Mouse (Mus musculus): Measurements from ENCODE around the gene Mylk4. TPM values are rescaled to one million over a fixed set of nuclear protein-coding genes. Genes with fewer than 3 reads are reported as not detected.
A peak's percentile ranks its signal among the peaks of the same experiment; 100 is the strongest.

Mylk4 gene
- total and polyA plus RNA-seq, 2 experiments from 2014 or later, result 0.05 to 0.21 TPM

DNA sequence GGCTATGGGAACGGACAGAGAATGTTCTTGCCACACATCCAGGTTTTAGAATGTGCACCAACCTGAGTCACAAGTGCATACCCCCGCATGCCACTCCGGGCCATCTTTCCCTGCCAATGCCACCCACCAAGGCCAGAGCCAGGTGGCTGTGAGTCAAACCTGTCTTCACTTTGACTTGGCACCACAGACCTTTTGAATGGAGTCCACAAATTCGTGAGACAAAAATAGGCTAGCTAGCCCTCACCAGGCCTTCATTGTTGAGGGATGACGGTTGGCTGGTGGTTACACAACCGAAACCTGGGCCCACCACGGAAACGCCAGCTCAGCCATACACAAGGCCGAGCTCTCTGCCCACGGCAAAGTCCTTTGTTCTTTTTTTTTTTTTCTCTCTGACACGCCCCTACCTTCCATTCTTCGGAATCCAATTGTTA lies 103.6 kb downstream of the Mylk4 start:
- ATAC-seq (no peak), DNase-seq (no peak)
- Histone ChIP-seq H3K4me1 (ENCODE audit: insufficient read depth) (no peaks in the 10 kb centered on the region), H3K4me3 (ENCODE audit: low read depth, low read length) (no peak overlapping the region), H3K36me3 (ENCODE audit: insufficient read depth) (no peaks in the 10 kb centered on the region), H3K27ac (ENCODE audit: low read depth, low read length) (no peak overlapping the region), H3K9ac (no peak overlapping the region), H3K9me3 (ENCODE audit: low read length) (no peaks in the 10 kb centered on the region), H3K4me2 (ENCODE audit: low read depth) (no peak overlapping the region), H3K27me3 (ENCODE audit: insufficient read depth, low read length) (no peaks in the 10 kb centered on the region)
- no peak for TF ChIP-seq CTCF (IDR thresholded peaks at IDR 0.05; ENCODE audit: low read depth)
- 78% methylated on average over 12 of the region's 12 CpGs for WGBS

DNA sequence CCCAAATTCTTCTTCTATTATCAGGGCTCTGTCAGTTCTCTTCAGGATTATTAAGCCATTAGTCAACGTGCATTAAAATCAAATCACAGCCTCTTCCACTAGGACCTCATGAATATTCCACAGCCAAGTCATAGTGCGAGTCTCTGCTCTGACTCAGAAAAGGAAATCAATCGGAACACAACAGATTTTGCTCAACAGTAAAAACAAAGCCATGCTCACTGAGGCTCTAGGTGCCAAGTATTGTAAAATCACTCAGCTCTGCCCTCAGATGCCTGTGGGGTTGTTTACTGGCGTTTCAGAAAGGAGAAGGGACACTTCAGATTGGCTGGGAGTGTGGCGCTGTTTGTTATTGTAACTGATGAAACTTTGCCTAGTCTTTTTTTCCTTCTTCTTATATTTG lies 104.8 kb downstream of the Mylk4 start:
- Histone ChIP-seq H3K4me3 (ENCODE audit: low read depth, low read length) (no peak overlapping the region), H3K27me3 (ENCODE audit: insufficient read depth, low read length) (no peaks in the 10 kb centered on the region), H3K36me3 (ENCODE audit: insufficient read depth) (no peaks in the 10 kb centered on the region), H3K27ac (ENCODE audit: low read depth, low read length) (no peak overlapping the region), H3K9me3 (ENCODE audit: low read length) (no peaks in the 10 kb centered on the region), H3K4me2 (ENCODE audit: low read depth) (no peak overlapping the region), H3K4me1 (ENCODE audit: insufficient read depth) (no peaks in the 10 kb centered on the region), H3K9ac (no peak overlapping the region)
- 47% methylated on average over 5 of the region's 5 CpGs for WGBS
- no peak for TF ChIP-seq CTCF (IDR thresholded peaks at IDR 0.05; ENCODE audit: low read depth)
- ATAC-seq, result no peak
- no peak for DNase-seq

DNA sequence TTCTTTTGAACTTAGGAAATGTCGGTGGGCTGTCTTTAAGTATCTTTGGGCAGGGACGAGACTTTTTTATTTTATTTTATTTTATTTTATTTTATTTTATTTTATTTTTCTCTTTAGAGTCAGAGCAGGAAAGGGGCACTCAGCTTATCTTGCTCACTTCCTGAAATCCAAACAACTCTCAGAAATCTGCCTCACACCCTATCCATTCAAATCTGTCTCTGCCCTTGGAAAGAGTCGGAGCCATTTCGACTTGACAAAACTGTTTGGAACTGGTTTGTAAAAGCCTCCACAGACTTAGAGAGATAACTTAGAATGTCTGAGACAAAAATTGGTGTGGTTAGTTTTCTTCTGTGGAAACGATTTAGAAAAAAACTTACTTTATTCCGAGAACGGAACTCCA lies 113.0 kb downstream of the Mylk4 start:
- Histone ChIP-seq H3K4me2 (ENCODE audit: low read depth) (no peak overlapping the region), H3K9me3 (ENCODE audit: low read length) (no peaks in the 10 kb centered on the region), H3K4me1 (ENCODE audit: insufficient read depth) (no peaks in the 10 kb centered on the region), H3K9ac (no peak overlapping the region), H3K36me3 (ENCODE audit: insufficient read depth) (no peaks in the 10 kb centered on the region), H3K27me3 (ENCODE audit: insufficient read depth, low read length) (no peaks in the 10 kb centered on the region), H3K27ac (ENCODE audit: low read depth, low read length) (no peak overlapping the region), H3K4me3 (ENCODE audit: low read depth, low read length) (no peak overlapping the region)
- WGBS, result 83% methylated on average over 7 of the region's 7 CpGs
- no peak for ATAC-seq
- no peak for TF ChIP-seq CTCF (IDR thresholded peaks at IDR 0.05; ENCODE audit: low read depth)
- no peak for DNase-seq

DNA sequence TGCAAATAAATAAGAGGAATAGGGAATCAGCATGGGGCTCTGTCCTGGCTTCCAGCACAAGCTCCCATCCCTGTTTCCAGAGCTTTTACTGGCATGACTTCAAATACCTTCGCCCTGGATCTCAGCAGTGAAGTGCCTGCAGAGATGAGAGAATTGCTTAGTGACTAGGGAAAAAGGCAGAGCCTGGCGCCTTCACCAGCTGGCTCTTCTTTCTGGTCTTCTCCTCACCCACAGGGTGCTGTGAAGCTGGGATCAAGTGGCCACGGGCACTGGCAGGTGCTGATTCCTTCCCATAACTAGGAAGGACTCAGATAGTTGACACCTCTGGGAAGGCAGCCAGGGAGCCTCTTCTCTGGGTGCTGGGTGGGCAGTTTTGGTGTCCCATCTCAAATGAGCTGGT lies 115.5 kb downstream of the Mylk4 start:
- 72% methylated on average over 3 of the region's 3 CpGs for WGBS
- DNase-seq (no peak), ATAC-seq (no peak)
- Histone ChIP-seq H3K4me2 (ENCODE audit: low read depth) (no peak overlapping the region), H3K9me3 (ENCODE audit: low read length) (no peaks in the 10 kb centered on the region), H3K4me1 (ENCODE audit: insufficient read depth) (no peaks in the 10 kb centered on the region), H3K9ac (no peak overlapping the region), H3K27ac (ENCODE audit: low read depth, low read length) (no peak overlapping the region), H3K4me3 (ENCODE audit: low read depth, low read length) (no peak overlapping the region), H3K27me3 (ENCODE audit: insufficient read depth, low read length) (no peaks in the 10 kb centered on the region), H3K36me3 (ENCODE audit: insufficient read depth) (no peaks in the 10 kb centered on the region)
- no peak for TF ChIP-seq CTCF (IDR thresholded peaks at IDR 0.05; ENCODE audit: low read depth)

DNA sequence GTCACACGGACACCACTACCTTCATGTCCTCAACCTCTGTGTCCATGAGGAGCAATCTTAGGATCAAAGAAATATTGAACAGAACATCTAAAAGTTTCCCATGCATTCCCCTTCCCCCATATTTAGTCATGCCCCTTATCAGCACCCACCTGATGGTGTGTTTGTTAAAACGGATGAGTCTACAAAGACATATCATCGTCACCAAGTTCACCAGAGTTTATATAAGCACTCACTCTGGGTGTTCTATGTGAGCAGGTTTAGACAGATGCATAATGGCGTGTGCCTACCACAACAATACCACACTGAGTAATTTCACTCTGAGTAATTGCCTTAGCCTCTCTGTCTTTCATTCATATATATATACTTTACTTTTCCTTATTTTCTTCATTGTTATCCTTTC lies 116.4 kb downstream of the Mylk4 start:
- Histone ChIP-seq H3K4me3 (ENCODE audit: low read depth, low read length) (no peak overlapping the region), H3K27me3 (ENCODE audit: insufficient read depth, low read length) (no peaks in the 10 kb centered on the region), H3K9ac (no peak overlapping the region), H3K27ac (ENCODE audit: low read depth, low read length) (no peak overlapping the region), H3K4me1 (ENCODE audit: insufficient read depth) (no peaks in the 10 kb centered on the region), H3K4me2 (ENCODE audit: low read depth) (no peak overlapping the region), H3K9me3 (ENCODE audit: low read length) (no peaks in the 10 kb centered on the region), H3K36me3 (ENCODE audit: insufficient read depth) (no peaks in the 10 kb centered on the region)
- DNase-seq (no peak), ATAC-seq (no peak)
- WGBS, result 85% methylated on average over 4 of the region's 4 CpGs
- no peak for TF ChIP-seq CTCF (IDR thresholded peaks at IDR 0.05; ENCODE audit: low read depth)

DNA sequence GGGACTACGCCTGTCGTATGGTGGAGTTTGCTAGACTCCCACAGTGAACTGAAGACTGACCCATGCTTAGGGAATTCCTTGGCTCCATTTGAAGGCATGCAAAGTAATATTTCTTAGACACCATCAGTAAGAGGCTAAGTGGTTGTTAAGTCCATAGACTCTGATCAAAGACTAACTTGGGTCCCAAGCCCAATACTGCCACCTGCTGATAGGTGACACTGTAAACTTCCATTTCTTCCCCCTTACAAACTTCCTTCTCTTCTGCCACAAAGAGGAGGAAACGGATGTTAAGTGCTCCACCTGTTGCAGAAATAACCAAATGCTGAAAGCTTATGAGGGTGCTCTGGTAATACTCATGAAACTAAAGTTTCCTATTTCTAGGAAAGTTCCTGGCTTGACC lies 121.7 kb downstream of the Mylk4 start:
- Histone ChIP-seq H3K9me3 (ENCODE audit: low read length) (no peaks in the 10 kb centered on the region), H3K4me1 (ENCODE audit: insufficient read depth) (no peaks in the 10 kb centered on the region), H3K27me3 (ENCODE audit: insufficient read depth, low read length) (no peaks in the 10 kb centered on the region), H3K4me2 (ENCODE audit: low read depth) (no peak overlapping the region), H3K27ac (ENCODE audit: low read depth, low read length) (no peak overlapping the region), H3K4me3 (ENCODE audit: low read depth, low read length) (no peak overlapping the region), H3K36me3 (ENCODE audit: insufficient read depth) (no peaks in the 10 kb centered on the region), H3K9ac (no peak overlapping the region)
- no peak for ATAC-seq
- WGBS, result 74% methylated on average over 3 of the region's 3 CpGs
- DNase-seq, result no peak
- peak; percentile 36 for TF ChIP-seq CTCF (IDR thresholded peaks at IDR 0.05; ENCODE audit: low read depth)

DNA sequence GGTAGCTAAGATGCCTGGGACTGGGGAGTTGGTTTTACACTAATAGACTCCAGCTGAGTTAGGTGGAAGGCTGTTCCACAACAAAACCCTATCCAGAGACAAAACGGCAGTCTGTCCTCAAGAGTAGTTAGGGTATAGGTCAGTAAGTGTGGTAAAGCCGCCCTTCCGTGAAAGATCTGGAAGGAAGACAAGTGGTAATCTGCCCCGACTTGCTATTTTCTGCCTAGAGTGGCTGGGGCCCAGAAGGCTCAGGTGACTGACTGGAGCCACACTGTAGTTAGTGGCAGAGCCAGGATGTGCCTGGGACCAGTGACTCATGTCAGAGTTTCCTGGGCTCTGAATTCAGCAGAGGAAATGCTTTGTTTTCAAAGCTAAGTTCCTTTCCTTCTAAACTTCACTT lies 123.5 kb downstream of the Mylk4 start:
- H3K36me3 ChIP-seq (ENCODE audit: insufficient read depth), result no peaks in the 10 kb centered on the region
- H3K4me1 ChIP-seq (ENCODE audit: insufficient read depth), result no peaks in the 10 kb centered on the region
- H3K4me3 ChIP-seq (ENCODE audit: low read depth, low read length), result no peak overlapping the region
- no peak for TF ChIP-seq CTCF (IDR thresholded peaks at IDR 0.05; ENCODE audit: low read depth)
- H3K27ac ChIP-seq (ENCODE audit: low read depth, low read length), result no peak overlapping the region
- H3K9ac ChIP-seq, result no peak overlapping the region
- no peak for ATAC-seq
- no peaks in the 10 kb centered on the region for H3K27me3 ChIP-seq (ENCODE audit: insufficient read depth, low read length)
- H3K9me3 ChIP-seq (ENCODE audit: low read length), result no peaks in the 10 kb centered on the region
- H3K4me2 ChIP-seq (ENCODE audit: low read depth), result no peak overlapping the region
- no peak for DNase-seq
- WGBS, result 75% methylated on average over 4 of the region's 4 CpGs

DNA sequence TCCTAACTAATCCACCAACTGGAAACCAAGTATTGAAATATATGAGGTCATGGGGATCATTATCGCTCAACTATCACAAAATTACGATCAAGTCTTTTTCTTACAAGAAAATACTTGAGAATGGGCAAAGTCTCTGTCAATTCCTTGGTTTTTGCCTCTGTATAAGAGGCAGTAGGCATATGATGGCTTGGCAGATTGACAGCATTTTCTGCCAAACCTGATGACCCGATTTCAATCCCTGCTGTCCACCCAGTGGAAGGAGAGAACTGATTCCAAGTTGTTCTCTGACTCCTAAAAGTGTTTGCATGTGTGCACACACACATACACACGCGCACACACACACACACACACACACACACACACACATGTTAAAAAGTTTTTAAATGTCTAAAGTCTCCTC lies 124.5 kb downstream of the Mylk4 start:
- DNase-seq, result no peak
- TF ChIP-seq CTCF (IDR thresholded peaks at IDR 0.05; ENCODE audit: low read depth), result no peak
- Histone ChIP-seq H3K4me2 (ENCODE audit: low read depth) (no peak overlapping the region), H3K36me3 (ENCODE audit: insufficient read depth) (no peaks in the 10 kb centered on the region), H3K9me3 (ENCODE audit: low read length) (no peaks in the 10 kb centered on the region), H3K27me3 (ENCODE audit: insufficient read depth, low read length) (no peaks in the 10 kb centered on the region), H3K4me1 (ENCODE audit: insufficient read depth) (no peaks in the 10 kb centered on the region), H3K27ac (ENCODE audit: low read depth, low read length) (no peak overlapping the region), H3K4me3 (ENCODE audit: low read depth, low read length) (no peak overlapping the region), H3K9ac (no peak overlapping the region)
- no peak for ATAC-seq
- 88% methylated on average over 5 of the region's 5 CpGs for WGBS
